Comparison of ENCODE assay signal across 26 mouse cellular contexts in genomic region chr10:3700225-3701073, GRCm38 (mm10). TPM values are rescaled to one million over a fixed set of nuclear protein-coding genes. Genes with fewer than 3 reads are reported as not detected.
DNase-seq lines count a peak whose midpoint lies in the region; ATAC-seq and TF ChIP-seq lines count a peak whose summit lies in the region.
"Had no signal": no experiment of that assay in that cellular context is flagged by ENCODE, and none has a peak within 500 bp of the region (broad histone marks: within the 10 kb centered on the region; RNA-seq: fewer than 3 reads in every experiment).

No protein-coding gene starts in this region.

- H3K4me1 ChIP-seq in embryonic facial prominence, embryonic 12.5 days: peaks cover 13% of the 10 kb centered on the region
- H3K4me1 ChIP-seq in embryonic facial prominence, embryonic 10.5 days: 0 out of 2 replicates have a peak, but pooled peaks cover 2% of the 10 kb centered on the region
- peaks cover 5% of the 10 kb centered on the region; the same call in 1 of the 2 replicates for H3K4me1 ChIP-seq in lung, embryonic 14.5 days (ENCODE audit: insufficient read depth)
- peaks cover 48% of the 10 kb centered on the region for H3K4me1 ChIP-seq in limb, embryonic 14.5 days (ENCODE audit: control insufficient read depth, insufficient read depth, low read length)
- H3K4me1 ChIP-seq: hindbrain, embryonic 15.5 days; megakaryocyte, embryonic 14.5 days; midbrain, embryonic 13.5 days had no signal

- H3K4me3 ChIP-seq in embryonic facial prominence, embryonic 12.5 days: no peak overlapping the region
- H3K4me3 ChIP-seq in embryonic facial prominence, embryonic 10.5 days: no peak overlapping the region
- no peak overlapping the region for H3K4me3 ChIP-seq in lung, embryonic 14.5 days (ENCODE audit: low read depth, low read length)
- no peak overlapping the region for H3K4me3 ChIP-seq in limb, embryonic 14.5 days (replicated peaks; ENCODE audit: low read length)
- H3K4me3 ChIP-seq: heart, adult 2 months; hindbrain, embryonic 15.5 days; liver, embryonic 15.5 days; megakaryocyte, embryonic 14.5 days; midbrain, embryonic 13.5 days had no signal

- H3K9ac ChIP-seq in embryonic facial prominence, embryonic 12.5 days: no peak overlapping the region
- no peak overlapping the region for H3K9ac ChIP-seq in lung, embryonic 14.5 days
- H3K9ac ChIP-seq in limb, embryonic 14.5 days (ENCODE audit: low read depth, low read length, severe bottlenecking): no peak overlapping the region
- H3K9ac ChIP-seq: hindbrain, embryonic 15.5 days; liver, embryonic 15.5 days; midbrain, embryonic 13.5 days had no signal

- no peak for TF ChIP-seq POLR2A in limb, embryonic 14.5 days (IDR thresholded peaks at IDR 0.05; ENCODE audit: borderline replicate concordance, extremely low read depth, insufficient read depth, insufficient read length)

- ATAC-seq in embryonic facial prominence, embryonic 12.5 days (ENCODE audit: insufficient number of reproducible peaks, insufficient read depth, low FRiP score, low TSS enrichment): no peak
- ATAC-seq in lung, embryonic 14.5 days (ENCODE audit: insufficient read depth): no peak; the same call in 1 of the 2 replicates
- peak; percentile 13; the same call in 1 of the 2 replicates for ATAC-seq in limb, embryonic 14.5 days (ENCODE audit: low FRiP score, low read depth)
- ATAC-seq: activated CD4-positive, CD25-positive, alpha-beta regulatory T cell, adult 4 months; midbrain, embryonic 13.5 days had no signal

- 52% methylated on average over 12 of the region's 12 CpGs for WGBS in embryonic facial prominence, embryonic 12.5 days
- WGBS in embryonic facial prominence, embryonic 10.5 days: 76% methylated on average over 12 of the region's 12 CpGs
- 40% methylated on average over 12 of the region's 12 CpGs for WGBS in lung, embryonic 14.5 days
- 34% methylated on average over 12 of the region's 12 CpGs for WGBS in limb, embryonic 14.5 days

- H3K27me3 ChIP-seq in embryonic facial prominence, embryonic 12.5 days: no peaks in the 10 kb centered on the region
- H3K27me3 ChIP-seq in embryonic facial prominence, embryonic 10.5 days (replicated peaks; ENCODE audit: low read depth, poor library complexity, severe bottlenecking): no peaks in the 10 kb centered on the region
- H3K27me3 ChIP-seq in lung, embryonic 14.5 days (ENCODE audit: insufficient read depth, low read length): no peaks in the 10 kb centered on the region
- H3K27me3 ChIP-seq in limb, embryonic 14.5 days (ENCODE audit: control insufficient read depth, insufficient read depth, low read length): no peaks in the 10 kb centered on the region
- H3K27me3 ChIP-seq: hindbrain, embryonic 15.5 days; liver, embryonic 15.5 days; megakaryocyte, embryonic 14.5 days; midbrain, embryonic 13.5 days had no signal

- H3K27ac ChIP-seq in embryonic facial prominence, embryonic 12.5 days: peak overlapping the region; percentile 60
- no peak overlapping the region for H3K27ac ChIP-seq in embryonic facial prominence, embryonic 10.5 days (replicated peaks)
- H3K27ac ChIP-seq in lung, embryonic 14.5 days (ENCODE audit: low read depth): 0 out of 2 replicates have a peak overlapping the region, but pooled peaks have one; percentile 20
- peak overlapping the region; percentile 48; the same call in 1 of the 2 replicates for H3K27ac ChIP-seq in limb, embryonic 14.5 days (replicated peaks; ENCODE audit: low read depth, low read length)
- H3K27ac ChIP-seq: heart, adult 2 months; hindbrain, embryonic 15.5 days; liver, embryonic 15.5 days; midbrain, embryonic 13.5 days had no signal

- no peaks in the 10 kb centered on the region for H3K9me3 ChIP-seq in embryonic facial prominence, embryonic 12.5 days
- H3K9me3 ChIP-seq in embryonic facial prominence, embryonic 10.5 days: no peaks in the 10 kb centered on the region
- H3K9me3 ChIP-seq in lung, embryonic 14.5 days (ENCODE audit: low read depth, low read length): no peaks in the 10 kb centered on the region
- no peaks in the 10 kb centered on the region for H3K9me3 ChIP-seq in limb, embryonic 14.5 days (ENCODE audit: control insufficient read depth, low read length)
- H3K9me3 ChIP-seq: hindbrain, embryonic 15.5 days; liver, embryonic 15.5 days; megakaryocyte, embryonic 14.5 days; midbrain, embryonic 13.5 days had no signal

- no peaks in the 10 kb centered on the region for H3K36me3 ChIP-seq in embryonic facial prominence, embryonic 12.5 days
- no peaks in the 10 kb centered on the region for H3K36me3 ChIP-seq in embryonic facial prominence, embryonic 10.5 days (replicated peaks)
- no peaks in the 10 kb centered on the region for H3K36me3 ChIP-seq in lung, embryonic 14.5 days (ENCODE audit: insufficient read depth)
- H3K36me3 ChIP-seq in limb, embryonic 14.5 days (ENCODE audit: control insufficient read depth, insufficient read depth, low read length): no peaks in the 10 kb centered on the region
- H3K36me3 ChIP-seq: hindbrain, embryonic 15.5 days; liver, embryonic 15.5 days; midbrain, embryonic 13.5 days had no signal

- intact Hi-C loops in left cerebral cortex, postnatal 4 days (cut with DNase I): no loop called here

- TF ChIP-seq CTCF in lung, embryonic 14.5 days (IDR thresholded peaks at IDR 0.05; ENCODE audit: low read depth): no peak

- no peak overlapping the region for H3K4me2 ChIP-seq in embryonic facial prominence, embryonic 12.5 days (replicated peaks)
- H3K4me2 ChIP-seq in lung, embryonic 14.5 days: no peak overlapping the region
- no peak overlapping the region for H3K4me2 ChIP-seq in limb, embryonic 14.5 days (replicated peaks; ENCODE audit: low read depth, low read length, severe bottlenecking)
- H3K4me2 ChIP-seq: hindbrain, embryonic 15.5 days; liver, embryonic 15.5 days; midbrain, embryonic 13.5 days had no signal

- no peak for DNase-seq in embryonic facial prominence, embryonic 10.5 days (ENCODE audit: low spot score)
- peak; percentile 61 for DNase-seq in lung, embryonic 14.5 days
- DNase-seq in lung, postnatal 4 days: no peak
- peak; percentile 71 for DNase-seq in limb, embryonic 14.5 days (ENCODE audit: low spot score)
- DNase-seq in urinary bladder, adult 2 months (ENCODE audit: low spot score): no peak
- no peak for DNase-seq in natural killer cell, adult 2 months (ENCODE audit: low spot score in 2 of 2)
- no peak for DNase-seq in left cerebral cortex, postnatal 4 days
- DNase-seq: adrenal gland, postnatal 14 days; cerebellum, adult 2 months; cerebellum, postnatal 36 days; embryo, embryonic 11 days; gastrocnemius, postnatal 25 days; heart, adult 2 months; heart, postnatal 36 days; kidney, adult 11 months; kidney, postnatal 4 days; layer of hippocampus, adult 9-11 months; right cerebral cortex, postnatal 14 days; spleen, adult 18-20 months; thymus, postnatal 25 days had no signal

RNA-seq across cellular contexts. Expression of gene Plekhg1, which starts 39.7 kb away (rescaled TPM):
- 19.1 and 19.2 TPM in 2 replicates for polyA plus RNA-seq in embryonic facial prominence, embryonic 12.5 days (2016; fragmentation: Nextera tagmentation; extraction: Ambion mirVana)
- 13.7 and 14.4 TPM in 2 replicates for polyA plus RNA-seq in embryonic facial prominence, embryonic 10.5 days (2016; fragmentation: Nextera tagmentation; extraction: Ambion mirVana)
- polyA plus RNA-seq in lung, embryonic 14.5 days (2014; fragmentation: Nextera tagmentation; extraction: Ambion mirVana): 12.4 and 12.8 TPM in 2 replicates
- polyA plus RNA-seq in limb, embryonic 14.5 days (2012; rRNA removed): 13.4 and 14.3 TPM in 2 replicates
- 18.7 and 20.9 TPM in 2 replicates for polyA plus RNA-seq in limb, embryonic 14.5 days (2014; fragmentation: Nextera tagmentation; extraction: Ambion mirVana)
- polyA plus RNA-seq in urinary bladder, adult 2 months (2012; rRNA removed): 8.2 and 9.2 TPM in 2 replicates
- total RNA-seq in left cerebral cortex, postnatal 4 days (2021): 10 to 100 TPM; 13.2 to 16.0 TPM

Comparison
In these comparisons a context has a peak if more than half of its experiments do, and no peak if none do; other contexts are left out.
1. DNase-seq: peak in lung, embryonic 14.5 days (single experiment) and limb, embryonic 14.5 days (single experiment); none in embryonic facial prominence, embryonic 10.5 days (single experiment), lung, postnatal 4 days (0 of 2), urinary bladder, adult 2 months (single experiment), natural killer cell, adult 2 months (0 of 2) and left cerebral cortex, postnatal 4 days (single experiment).